Mouse (Mus musculus) heart, postnatal 0 days (tissue): ENCODE measurements around the gene Acss3.

ENCODE experiments used
- CTCF ChIP-seq: IDR thresholded peaks from 2 replicates; pipeline ENCODE4 v1.5.1; 2016; ENCODE audit warnings: antibody characterized with exemption, control low read depth, low read depth
- EP300 ChIP-seq: IDR thresholded peaks from 2 replicates; pipeline ENCODE4 v1.6.1; 2016; ENCODE audit warnings: antibody characterized with exemption, low read depth

DNA sequence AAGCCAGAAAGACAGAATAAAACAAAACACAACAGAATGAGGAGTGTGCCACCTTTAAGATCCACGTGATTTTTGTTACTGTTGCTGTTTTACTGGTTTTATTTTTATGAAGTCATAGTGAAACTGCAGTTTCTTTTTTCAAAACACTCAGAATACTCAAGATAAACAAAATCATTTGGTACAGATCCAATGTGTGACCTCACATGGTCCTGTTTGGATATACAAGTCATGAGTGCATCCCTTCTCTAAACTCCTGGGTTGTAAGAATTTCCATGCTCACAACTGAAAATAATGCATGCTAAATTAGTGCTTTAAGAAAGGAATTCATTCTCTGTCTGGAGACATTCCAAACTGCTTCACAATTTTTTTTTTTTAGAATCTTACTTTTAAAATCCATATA is 184.0 kb downstream of the Acss3 start:
- TF ChIP-seq CTCF (no peak), EP300 (no peak)
